Mouse (Mus musculus): ENCODE results near the gene Kif16b. TPM values are rescaled to one million over a fixed set of nuclear protein-coding genes. Genes with fewer than 3 reads are reported as not detected.

Kif16b gene
- total RNA-seq, 2 experiments from 2014 or later, result 28.7 to 29.8 TPM

DNA sequence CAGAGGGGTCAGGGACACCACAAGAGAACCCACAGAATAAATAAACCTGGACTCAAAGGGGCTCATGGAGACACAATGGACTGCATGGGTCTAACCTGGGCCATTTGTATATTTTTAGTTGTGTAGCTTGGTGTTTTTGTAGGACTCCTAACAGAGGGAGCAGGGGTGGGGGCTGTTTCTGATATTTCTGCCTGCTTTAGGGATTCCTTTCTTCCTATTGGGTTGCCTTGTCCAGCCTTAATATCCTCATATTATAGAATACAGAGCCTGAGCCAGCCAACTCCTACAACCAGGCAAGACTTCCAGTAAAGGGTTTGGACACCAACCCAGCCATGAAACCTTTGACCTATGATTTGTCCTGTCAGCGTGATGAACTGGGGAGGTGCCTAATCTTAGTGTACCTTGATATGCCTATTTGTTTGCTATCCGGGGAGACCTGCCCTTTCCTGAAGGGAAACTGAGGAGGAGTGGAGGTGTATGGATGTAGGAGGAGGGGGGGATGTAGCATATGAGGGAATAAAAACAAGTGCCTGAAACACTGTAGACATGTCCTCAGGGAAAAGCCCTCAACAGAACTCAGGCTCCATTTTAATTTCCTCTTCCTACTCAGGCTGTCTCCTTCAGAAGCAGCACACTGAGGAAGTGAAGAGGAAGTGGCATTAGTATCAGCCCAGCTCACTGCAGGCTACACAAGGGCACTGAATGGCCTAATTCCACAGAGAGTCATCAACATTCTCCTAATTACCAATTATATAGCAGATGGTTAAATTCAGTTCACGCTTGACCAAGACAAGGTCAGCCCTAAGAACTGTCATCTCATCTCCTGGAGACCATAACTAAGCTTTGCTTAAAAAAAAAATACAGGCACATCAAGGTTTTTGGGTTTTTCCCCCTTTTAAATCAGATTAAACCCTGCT is 207.1 kb downstream of the Kif16b start:
- DNase-seq (ENCODE audit: low spot score), result no peak
- intact Hi-C loops (cut with DNase I), result no loop called here

DNA sequence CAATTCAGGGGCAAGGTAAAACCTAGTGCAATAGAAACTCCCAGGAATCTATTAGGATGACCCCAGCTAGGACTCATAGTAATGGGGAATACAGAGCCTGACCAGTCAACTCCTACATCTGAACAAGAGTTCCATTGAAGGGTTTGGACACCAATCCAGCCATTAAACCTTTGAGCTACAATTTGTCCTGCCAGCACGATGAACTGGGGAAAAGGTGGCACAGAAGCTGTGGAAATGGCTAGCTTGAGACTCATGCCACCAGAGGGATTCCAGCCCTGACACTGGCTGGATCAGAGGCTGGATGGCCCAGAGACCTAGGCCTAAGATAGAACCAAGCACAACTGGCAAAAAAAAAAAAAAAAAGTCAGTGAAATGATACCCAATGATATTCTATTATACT is 207.9 kb downstream of the Kif16b start:
- intact Hi-C loops (cut with DNase I), result no loop called here
- DNase-seq (ENCODE audit: low spot score), result no peak

DNA sequence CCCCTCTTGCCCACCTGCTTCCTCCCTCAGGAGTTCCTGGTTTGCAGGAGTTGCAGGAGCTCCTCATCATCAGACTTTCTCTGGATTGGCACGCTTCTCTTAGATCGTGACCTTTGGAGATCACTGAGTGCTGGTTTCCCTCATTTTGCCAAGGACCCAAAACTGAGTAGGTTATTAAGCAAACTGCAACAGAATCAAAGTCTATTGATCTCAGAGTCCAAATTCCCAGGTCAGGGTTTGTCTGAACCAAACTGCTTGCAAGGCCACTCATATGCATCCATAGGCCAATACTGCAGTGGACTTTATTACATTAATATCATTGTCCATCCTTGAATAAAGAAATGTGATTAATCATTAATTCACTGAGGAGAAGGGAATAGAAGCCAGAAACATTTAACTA is 211.8 kb downstream of the Kif16b start:
- intact Hi-C loops (cut with DNase I), result no loop called here
- no peak for DNase-seq (ENCODE audit: low spot score)

DNA sequence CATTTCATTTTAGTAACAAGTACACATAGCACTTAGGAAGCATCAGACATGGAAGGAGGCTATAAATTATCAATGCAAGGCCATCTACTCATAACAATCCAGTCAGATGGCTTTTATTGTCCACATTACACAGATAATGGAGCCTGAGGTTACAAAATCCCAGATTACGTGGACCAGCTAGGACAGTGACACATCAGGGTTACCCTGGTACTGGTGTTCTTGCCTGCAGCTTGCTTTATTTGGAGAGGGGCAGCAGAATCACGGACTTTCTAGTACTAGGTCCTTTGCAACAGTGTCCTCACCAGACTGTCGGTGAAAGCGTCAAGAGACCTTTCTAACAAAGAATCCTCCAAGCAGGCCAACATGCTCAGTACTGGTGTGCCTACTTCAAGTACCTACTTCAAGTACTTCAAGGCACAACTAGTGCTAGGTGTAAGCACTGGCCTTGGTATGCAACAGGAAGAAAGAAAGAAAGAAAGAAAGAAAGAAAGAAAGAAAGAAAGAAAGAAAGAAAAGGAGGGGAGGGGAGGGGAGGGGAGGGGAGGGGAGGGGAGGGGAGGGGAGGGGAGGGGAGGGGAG is 213.3 kb downstream of the Kif16b start:
- intact Hi-C loops (cut with DNase I), result no loop called here
- DNase-seq (ENCODE audit: low spot score), result no peak

DNA sequence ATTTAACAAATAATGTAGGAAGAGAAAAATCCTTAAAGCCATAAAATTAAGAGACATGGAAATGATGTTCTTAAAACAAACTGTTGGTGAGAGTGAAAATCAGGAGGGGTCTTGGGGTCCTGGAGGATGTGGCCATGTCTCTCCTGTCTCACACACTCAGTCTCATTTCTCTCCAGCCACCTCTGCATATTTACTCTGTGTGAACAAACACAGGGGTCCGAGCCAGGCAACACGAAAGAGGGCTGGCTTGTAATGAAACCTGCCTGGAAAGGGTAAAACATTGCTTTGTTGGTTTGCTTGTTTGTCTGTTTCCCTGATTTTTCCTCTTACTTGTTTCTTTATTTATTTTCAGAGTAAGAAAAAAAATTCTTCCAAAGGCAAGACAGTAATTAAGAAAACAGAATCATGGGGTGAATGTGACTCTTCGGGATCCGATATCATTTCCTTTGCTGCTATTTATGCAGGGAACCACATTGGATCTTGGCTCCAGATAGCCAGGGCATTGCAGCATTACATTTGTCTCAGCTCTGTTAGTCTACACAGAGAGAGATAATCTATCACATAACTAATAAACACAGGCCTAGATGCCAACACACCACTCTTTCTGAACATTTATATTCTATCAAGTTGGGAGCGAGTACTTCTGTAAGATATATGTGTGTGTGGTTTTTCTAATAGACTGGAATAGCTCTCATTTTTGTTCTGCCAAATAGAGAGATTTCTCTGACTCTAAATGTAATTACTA is 218.2 kb downstream of the Kif16b start:
- DNase-seq (ENCODE audit: low spot score), result no peak
- intact Hi-C loops (cut with DNase I), result no loop called here

DNA sequence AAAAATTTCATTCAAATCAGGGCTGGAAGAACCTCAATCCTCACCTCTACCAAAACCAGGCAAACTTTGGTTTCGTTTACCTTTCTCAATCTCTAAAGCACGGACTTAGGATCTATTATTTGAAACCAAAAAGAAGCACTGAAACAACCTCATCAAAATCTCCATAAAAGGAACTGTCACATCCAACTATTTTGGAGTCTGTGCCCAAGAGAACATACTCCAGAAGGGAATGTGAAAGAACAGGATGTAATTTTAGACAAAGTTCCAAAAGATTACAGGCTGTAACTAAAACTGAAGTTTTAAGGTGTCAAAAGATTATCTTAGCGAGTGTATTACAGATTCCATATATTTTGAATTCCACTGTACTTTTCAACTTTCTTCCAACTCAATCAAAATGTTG is 232.9 kb downstream of the Kif16b start:
- no peak for DNase-seq (ENCODE audit: low spot score)
- intact Hi-C loops (cut with DNase I), result no loop called here

DNA sequence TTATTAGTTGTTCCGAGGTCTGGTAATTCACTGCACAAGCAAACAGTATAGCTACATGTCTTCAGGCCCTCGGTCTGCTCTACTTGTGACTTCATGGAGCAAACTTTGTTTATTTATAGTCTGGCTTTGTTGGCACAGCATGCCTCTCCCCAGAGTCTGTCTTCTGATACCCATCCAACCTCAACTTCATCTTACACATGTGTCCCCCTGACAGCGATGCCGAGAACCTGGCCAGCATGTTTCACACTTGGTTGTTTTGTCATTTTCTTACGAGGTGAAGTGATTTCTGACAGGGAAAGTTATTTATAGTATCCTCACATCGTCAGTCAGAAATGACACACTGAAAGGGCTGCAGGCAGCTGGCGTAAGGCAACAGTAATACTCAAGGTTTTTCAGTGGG is 249.7 kb downstream of the Kif16b start:
- intact Hi-C loops (cut with DNase I), result no loop called here
- DNase-seq (ENCODE audit: low spot score), result no peak

DNA sequence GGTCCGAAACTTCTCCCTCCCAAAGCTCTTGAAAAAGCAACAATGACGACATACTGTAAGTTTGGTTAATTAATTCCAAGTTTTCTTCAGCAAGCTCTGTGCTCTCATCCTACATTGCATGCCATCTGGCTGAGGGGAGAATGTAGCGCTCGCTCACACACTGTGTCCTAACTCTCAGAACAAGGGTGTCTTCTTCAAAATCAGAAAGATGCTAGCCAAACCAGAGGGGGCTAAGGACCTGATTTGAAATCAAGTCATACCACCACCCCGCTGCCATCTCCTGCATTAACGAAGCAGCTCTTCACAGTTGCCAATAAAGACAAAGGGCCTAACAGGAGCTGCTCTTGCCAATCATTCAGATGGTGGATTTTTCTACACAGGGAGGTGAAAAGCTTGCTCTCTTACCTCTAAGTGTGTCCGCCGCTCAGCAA is 253.3 kb downstream of the Kif16b start:
- DNase-seq (ENCODE audit: low spot score), result no peak

DNA sequence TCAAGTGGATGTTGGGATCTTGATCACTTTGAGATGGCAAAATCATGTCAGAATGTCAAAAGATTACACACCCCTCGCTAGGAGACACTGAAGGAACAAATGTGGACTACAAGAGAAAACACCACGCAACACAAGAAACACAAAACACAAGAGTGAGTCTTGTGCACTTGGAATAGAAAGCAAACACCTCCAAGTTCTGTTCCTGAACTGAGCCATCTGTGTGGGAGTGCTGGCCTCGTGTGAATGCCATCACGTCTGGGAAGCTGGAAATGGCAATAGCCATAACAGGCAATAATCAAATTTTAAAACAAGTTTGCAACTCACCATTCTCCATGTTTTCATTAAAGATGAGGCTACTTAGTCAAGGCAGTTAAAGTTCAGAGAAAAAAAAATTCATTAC is 254.5 kb downstream of the Kif16b start:
- intact Hi-C loops (cut with DNase I), result no loop called here
- DNase-seq (ENCODE audit: low spot score), result no peak

More for the DNA sequence above, 253.3 kb downstream of the Kif16b start:
- intact Hi-C loops (cut with DNase I), result no loop called here

DNA sequence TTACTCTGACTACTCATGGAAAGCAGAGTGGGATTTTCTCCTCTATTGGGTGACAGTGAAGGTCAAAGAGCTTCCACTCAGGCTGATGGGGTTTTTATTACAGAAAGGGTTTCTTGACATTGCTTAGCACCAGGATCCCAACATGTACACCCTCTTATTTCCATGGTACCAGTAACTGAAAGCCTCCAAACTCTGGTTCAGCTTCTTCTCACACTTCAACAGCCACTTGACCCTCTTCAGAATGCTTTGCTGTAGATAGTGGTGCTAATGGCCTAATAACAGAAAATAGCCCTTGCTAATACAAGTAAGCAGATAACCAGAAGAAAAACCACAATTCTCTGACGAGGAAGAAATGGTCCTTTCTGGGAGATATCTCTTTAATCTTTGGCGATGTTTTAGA is 259.6 kb downstream of the Kif16b start:
- no peak for DNase-seq (ENCODE audit: low spot score)
- intact Hi-C loops (cut with DNase I), result no loop called here

DNA sequence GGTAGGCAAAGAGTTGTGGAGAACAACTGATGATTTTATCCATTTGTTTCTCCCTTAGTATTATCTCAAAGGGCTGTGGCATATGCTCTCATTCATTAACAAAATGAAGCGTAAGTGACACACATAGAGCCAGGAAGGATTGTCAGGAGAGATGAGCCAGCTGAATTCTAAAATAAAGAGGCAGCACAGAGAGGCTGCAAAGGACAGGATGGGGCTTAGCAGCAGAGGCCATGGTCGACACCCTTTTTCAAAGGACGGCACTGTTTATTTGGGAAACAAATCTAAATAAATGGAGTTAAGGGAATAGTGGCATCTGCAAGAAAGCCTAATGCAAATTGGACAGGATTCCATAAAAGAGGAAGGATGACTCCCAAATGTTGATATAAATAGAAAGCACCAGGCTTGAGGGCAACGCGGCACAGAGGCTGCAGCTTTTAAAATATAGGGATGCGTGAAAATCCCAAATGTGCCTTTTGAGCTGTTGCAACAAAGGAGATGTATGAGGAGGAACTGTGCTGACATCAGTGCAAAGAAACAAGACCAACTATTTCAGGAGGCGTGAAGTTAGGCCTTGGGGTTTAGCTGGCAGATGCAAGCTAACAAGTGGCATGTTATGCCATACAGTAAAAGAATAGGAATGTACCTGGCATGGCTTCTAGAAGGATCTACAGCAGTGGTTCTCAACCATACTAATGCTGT is 265.6 kb downstream of the Kif16b start:
- intact Hi-C loops (cut with DNase I), result no loop called here
- no peak for DNase-seq (ENCODE audit: low spot score)

DNA sequence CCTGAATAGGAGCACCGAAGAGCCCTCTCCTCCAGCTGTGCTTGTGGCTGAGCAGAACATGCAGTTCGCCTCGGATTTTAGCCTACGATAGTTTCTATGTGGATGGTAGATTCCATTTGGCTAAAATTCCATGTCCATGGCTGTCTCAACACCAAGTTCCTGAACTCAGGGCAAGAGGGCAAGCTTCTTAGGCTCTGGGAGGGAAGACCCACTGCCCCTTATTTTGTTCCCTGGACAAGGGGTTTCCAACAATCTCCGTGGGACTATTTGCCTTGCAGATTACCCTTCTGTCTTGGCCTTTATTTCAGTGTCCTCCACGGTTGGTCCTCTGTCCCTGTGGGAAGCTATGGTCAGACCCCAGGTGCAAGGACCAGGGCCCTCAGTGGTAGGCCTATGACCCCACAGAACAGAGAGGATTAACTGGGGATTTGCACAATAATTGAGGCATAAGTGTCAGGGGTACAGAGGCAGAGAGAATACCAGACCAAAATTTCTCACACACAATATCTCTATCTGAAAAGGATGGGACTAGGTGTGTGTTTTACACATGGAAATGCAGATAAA is 267.3 kb downstream of the Kif16b start:
- DNase-seq (ENCODE audit: low spot score), result no peak
- intact Hi-C loops (cut with DNase I), result no loop called here

DNA sequence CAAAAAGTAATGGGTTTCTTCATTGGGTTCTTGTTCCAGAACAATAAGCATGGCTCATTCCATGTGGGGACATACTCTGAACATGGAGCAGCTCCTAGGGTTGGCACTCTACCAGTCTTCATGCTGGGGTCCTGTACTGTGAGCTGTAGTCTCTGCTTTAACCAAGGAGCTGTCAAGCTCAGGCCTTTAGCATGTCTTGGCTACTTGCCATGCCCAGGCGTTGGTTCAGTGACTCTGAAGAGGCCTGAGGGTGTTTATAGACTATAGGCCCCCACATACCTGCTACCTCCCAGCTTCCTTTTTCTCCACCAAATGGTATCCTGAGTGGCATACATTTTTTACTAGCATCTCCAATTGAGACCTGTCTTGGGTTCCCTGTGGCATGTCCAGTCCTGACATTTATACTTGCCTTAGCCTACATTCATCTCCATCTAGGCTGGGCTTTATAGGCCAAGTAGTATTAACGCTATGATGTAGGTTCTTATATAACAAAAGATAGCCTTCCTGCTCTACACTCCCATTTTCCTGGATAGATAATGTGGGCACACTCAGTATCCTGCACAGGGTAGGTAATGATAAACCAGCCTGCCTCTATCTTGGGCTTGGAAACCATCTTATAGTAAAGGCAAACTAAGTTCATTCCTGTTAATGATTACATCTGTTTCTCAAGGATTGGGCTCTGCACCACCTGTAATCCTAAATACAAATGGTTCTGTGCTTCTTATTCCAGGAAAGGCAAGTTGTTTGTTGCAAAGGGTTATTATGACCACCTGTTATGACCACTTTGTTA is 271.6 kb downstream of the Kif16b start:
- intact Hi-C loops (cut with DNase I), result no loop called here
- DNase-seq (ENCODE audit: low spot score), result no peak

DNA sequence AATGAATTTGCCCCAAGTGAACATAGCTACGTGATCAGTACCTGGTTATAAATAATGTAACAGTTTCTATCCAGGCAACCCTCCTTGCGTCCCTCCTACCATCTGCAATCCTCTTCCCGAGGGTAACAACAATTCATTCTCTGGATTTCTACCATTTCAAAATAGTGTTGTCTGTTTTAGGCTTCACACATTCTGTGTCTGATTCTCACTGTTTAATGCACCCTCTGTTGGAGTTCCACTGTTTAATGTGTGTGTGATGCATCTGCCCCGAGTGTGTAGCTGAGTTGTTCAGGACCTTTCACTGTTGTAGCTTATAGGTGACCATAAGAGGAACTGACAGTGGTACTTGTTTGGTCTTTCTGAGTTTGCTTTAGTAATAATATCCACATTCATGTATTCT is 275.6 kb downstream of the Kif16b start:
- intact Hi-C loops (cut with DNase I), result no loop called here
- DNase-seq (ENCODE audit: low spot score), result no peak

DNA sequence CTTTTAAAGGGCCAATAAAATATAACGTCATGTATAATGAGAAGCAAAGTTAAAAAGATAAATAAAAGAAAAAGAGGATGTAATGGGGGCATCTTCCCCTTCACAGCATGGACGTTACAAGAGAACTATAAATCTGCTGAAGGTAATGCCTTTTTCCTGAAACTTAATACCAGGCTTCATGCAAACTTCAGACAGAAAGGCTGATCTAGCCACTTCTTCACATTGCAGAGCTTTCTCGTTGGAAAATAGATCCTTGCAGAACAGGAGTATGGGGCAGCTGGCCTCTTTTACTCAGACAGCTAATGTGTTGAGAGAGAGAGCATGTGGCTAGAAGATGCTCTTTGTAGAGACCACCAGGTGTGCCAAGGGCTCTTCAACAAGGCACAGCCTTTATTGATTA is 276.2 kb downstream of the Kif16b start:
- intact Hi-C loops (cut with DNase I), result no loop called here
- DNase-seq (ENCODE audit: low spot score), result no peak

DNA sequence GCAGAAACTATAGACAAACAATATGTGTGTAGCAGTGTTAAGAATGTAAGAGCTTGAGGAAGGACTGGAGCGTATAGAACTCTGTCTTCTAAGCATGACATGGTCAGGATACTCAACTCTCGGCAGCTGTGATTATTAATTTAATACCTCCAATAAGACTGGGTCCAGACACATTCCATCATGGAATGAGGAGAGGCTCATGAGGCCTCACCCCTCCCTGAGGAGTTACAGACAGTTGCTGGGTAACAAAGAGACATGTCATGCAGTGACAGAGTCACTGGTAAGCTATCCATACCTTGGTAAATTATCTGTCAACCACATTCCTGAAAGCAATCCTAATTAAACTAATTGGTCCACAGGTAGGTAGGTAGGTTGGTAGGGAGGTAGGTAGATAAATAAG is 277.1 kb downstream of the Kif16b start:
- intact Hi-C loops (cut with DNase I), result no loop called here
- no peak for DNase-seq (ENCODE audit: low spot score)

DNA sequence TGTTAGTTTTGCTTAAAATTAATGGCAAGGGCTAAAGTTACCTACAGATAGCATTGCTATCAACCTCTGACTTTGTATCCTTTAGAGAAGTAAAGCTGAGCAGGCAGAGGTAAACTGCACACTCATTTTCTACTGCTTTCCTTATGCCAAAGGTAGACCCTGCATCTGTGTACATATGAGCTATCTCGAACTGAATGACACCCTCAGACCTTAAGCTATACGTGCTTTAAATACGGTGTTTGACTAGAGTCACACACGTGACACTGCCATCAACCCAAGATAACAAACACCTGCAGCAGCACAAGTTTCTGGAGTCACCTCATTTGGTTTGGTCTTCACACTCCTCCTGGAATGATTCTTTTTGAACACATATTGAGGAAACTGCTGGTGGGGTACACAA is 280.2 kb downstream of the Kif16b start:
- DNase-seq (ENCODE audit: low spot score), result no peak
- intact Hi-C loops (cut with DNase I), result no loop called here

DNA sequence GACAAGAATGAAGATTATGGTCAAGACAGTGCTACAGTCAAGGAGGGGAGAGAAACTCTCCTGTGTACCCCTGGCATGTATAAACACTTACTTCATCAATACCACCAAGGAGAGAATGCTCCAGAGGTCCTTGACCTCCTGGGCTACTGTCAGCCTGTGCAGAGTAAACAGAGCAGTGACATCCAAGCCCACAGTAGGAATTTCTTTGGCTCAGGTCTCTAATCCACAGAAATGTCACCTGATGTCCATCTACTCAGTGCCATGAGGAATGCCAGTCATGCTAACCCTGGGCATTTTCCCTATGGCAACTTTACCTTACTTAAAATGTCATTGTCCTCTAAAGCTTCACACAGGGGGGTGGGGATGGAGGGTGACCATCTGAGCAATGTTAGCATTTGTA is 281.4 kb downstream of the Kif16b start:
- intact Hi-C loops (cut with DNase I), result no loop called here
- DNase-seq (ENCODE audit: low spot score), result no peak

DNA sequence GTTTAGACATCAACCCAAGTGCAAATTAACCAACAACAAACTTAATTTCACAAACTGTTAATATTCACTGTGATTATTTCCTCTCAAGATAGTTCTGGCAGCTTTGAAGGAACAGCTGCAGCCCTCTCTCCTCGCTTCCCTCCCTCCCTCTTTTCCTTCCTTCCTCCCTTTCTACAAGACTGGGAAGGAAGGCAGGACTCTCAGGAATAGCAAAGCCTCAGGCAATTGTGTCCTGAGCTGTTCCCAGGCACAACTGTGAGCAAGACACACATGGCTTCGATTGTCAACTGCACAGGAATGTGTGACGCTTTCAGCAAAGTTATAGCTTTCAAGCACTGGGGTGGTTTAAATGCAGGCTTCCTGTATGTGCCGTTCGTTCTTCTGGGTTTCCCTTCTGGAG is 286.8 kb downstream of the Kif16b start:
- no peak for DNase-seq (ENCODE audit: low spot score)
- intact Hi-C loops (cut with DNase I), result no loop called here
